Mouse (Mus musculus): ENCODE measurements at regions not wholly inside any gene's neighbourhood (a gene's known extent, or its start where the extent isn't known, plus 50 kb on each side); places are given as distances from the start of the nearest gene placed in this dataset.
A peak's percentile ranks its signal among the peaks of the same experiment; 100 is the strongest.

DNA sequence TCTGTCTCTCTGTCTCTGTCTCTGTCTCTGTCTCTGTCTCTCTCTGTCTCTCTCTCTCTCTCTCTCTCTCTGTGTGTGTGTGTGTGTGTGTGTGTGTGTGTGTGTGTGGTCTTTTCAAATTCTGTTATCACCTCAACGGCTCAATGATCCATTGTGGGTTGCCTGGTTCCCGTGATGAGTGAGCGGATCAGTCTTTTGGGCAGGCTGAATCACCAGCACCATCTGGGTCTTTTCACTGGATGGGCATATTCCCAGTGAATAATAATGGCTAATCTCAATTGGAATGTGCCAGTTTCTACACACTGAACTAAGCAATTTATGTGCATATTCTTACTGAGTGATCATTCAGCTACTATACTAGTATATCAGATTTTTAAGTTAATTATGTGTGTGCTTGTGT is 216.4 kb downstream of the Lmx1a start:
- ATAC-seq (replicated peaks; ENCODE audit: low FRiP score) (no peak), DNase-seq (ENCODE audit: low spot score) (no peak)
- H3K4me1 ChIP-seq (replicated peaks; ENCODE audit: control insufficient read depth, insufficient read depth, low read length) = no peaks in the 10 kb centered on the region
- H3K27me3 ChIP-seq (ENCODE audit: control insufficient read depth, insufficient read depth, low read length) = no peaks in the 10 kb centered on the region
- no peak overlapping the region for H3K4me3 ChIP-seq (ENCODE audit: low read depth, low read length)
- H3K9ac ChIP-seq (ENCODE audit: low read length) = no peak overlapping the region
- H3K27ac ChIP-seq (ENCODE audit: low read depth, low read length) = no peak overlapping the region
- WGBS = 68% methylated on average over 3 of the region's 3 CpGs
- H3K9me3 ChIP-seq (ENCODE audit: control insufficient read depth, low read length) = no peaks in the 10 kb centered on the region
- H3K36me3 ChIP-seq (ENCODE audit: control insufficient read depth, insufficient read depth, low read length) = no peaks in the 10 kb centered on the region
- no peak overlapping the region for H3K4me2 ChIP-seq (ENCODE audit: low read depth, low read length, severe bottlenecking)

DNA sequence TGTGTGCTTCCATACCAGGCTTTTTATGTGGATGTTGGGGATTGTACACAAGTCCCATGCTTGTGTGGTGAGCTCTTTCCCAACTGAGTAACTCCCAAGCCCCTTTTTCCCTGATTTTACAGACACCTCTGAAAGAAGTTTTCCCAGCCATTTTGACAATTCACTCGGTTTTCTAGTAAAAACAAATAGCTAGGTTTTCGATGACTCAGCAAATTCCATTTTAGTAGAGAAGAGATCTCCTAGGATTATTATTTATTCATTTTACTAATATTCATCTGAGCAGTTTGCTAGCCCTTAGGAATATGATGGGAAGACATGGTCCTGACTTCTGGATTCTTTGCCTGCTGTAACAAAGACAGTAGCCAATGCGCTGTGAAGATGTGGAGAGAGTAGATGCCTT is 223.0 kb downstream of the Lmx1a start:
- no peaks in the 10 kb centered on the region for H3K9me3 ChIP-seq (ENCODE audit: control insufficient read depth, low read length)
- H3K4me1 ChIP-seq (replicated peaks; ENCODE audit: control insufficient read depth, insufficient read depth, low read length) = no peaks in the 10 kb centered on the region
- H3K4me3 ChIP-seq (ENCODE audit: low read depth, low read length) = no peak overlapping the region
- H3K9ac ChIP-seq (ENCODE audit: low read length) = no peak overlapping the region
- H3K27me3 ChIP-seq (ENCODE audit: control insufficient read depth, insufficient read depth, low read length) = no peaks in the 10 kb centered on the region
- H3K36me3 ChIP-seq (ENCODE audit: control insufficient read depth, insufficient read depth, low read length) = no peaks in the 10 kb centered on the region
- DNase-seq (ENCODE audit: low spot score) = no peak
- 85% methylated on average over 3 of the region's 3 CpGs for WGBS
- no peak overlapping the region for H3K27ac ChIP-seq (ENCODE audit: low read depth, low read length)
- no peak for ATAC-seq (replicated peaks; ENCODE audit: low FRiP score)
- H3K4me2 ChIP-seq (ENCODE audit: low read depth, low read length, severe bottlenecking) = no peak overlapping the region

DNA sequence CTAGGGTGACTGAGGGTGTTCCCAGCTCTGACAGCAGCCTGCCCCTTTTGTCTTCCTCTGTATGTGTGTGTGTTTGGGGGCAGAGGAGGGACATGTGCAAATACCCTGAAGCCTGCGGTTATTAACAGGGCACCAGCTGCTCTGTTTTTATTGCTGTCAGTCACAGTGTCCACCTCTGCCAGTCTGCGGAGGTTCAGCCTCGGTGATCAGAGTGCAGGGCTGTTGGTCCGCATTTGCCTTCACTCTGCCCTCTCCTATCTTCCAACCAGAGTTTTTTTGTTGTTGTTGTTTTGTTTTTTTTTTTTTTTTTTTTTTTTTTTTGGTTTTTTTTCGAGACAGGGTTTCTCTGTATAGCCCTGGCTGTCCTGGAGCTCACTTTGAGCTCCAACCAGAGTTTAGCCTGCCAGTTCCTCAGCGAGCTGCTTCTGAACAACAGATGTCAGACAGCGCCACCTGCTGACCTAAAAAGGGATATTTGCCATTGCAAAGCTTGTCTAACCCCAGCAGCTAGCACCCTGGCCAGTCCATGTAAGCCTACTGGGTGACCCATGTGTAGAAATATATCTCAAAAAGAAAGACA is 226.0 kb downstream of the Lmx1a start:
- 35% methylated on average over 7 of the region's 7 CpGs for WGBS
- H3K27ac ChIP-seq (ENCODE audit: low read depth, low read length) = no peak overlapping the region
- no peaks in the 10 kb centered on the region for H3K9me3 ChIP-seq (ENCODE audit: control insufficient read depth, low read length)

DNA sequence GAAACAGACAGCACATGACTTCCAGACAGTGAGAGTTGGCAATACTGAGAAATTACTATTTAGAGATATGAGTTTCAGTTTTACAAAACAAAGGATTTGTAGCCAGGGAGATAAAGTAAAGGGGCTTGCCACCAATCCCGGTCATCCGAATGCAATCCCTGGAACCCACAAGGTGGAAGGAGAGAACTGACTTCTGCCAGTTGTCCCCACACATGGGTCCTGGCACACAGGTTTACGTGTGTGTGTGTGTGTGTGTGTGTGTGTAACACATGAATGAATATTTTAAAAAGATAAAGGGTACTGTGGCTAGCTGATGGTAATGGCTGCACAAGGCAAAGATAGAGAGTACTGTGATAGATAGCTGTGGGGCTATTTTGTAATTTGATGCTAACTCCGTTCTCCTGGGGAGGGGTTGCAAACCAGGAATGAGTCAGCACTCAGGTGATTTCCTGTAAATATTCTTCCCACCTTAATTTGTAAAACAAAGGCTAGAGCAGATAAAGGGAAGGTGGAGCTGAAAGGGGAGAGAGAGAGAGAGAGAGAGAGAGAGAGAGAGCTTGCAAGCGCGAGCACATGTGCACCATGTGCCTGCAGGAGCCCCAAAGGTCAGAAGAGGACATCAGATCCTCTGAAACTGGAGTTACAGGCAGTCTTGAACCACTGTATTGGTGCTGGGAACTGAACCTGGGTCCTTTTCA is 226.7 kb downstream of the Lmx1a start:
- no peak for ATAC-seq (replicated peaks; ENCODE audit: low FRiP score)
- Histone ChIP-seq H3K9ac (ENCODE audit: low read length) (no peak overlapping the region), H3K27ac (ENCODE audit: low read depth, low read length) (no peak overlapping the region), H3K36me3 (ENCODE audit: control insufficient read depth, insufficient read depth, low read length) (no peaks in the 10 kb centered on the region), H3K9me3 (ENCODE audit: control insufficient read depth, low read length) (no peaks in the 10 kb centered on the region), H3K27me3 (ENCODE audit: control insufficient read depth, insufficient read depth, low read length) (no peaks in the 10 kb centered on the region), H3K4me3 (ENCODE audit: low read depth, low read length) (no peak overlapping the region), H3K4me1 (replicated peaks; ENCODE audit: control insufficient read depth, insufficient read depth, low read length) (no peaks in the 10 kb centered on the region), H3K4me2 (ENCODE audit: low read depth, low read length, severe bottlenecking) (no peak overlapping the region)
- DNase-seq (ENCODE audit: low spot score) = no peak
- 62% methylated on average over 6 of the region's 6 CpGs for WGBS

More for the DNA sequence above, 226.0 kb downstream of the Lmx1a start:
- DNase-seq (ENCODE audit: low spot score) = peak; percentile 90
- no peaks in the 10 kb centered on the region for H3K27me3 ChIP-seq (ENCODE audit: control insufficient read depth, insufficient read depth, low read length)
- no peak overlapping the region for H3K4me2 ChIP-seq (ENCODE audit: low read depth, low read length, severe bottlenecking)
- no peak overlapping the region for H3K4me3 ChIP-seq (ENCODE audit: low read depth, low read length)
- H3K36me3 ChIP-seq (ENCODE audit: control insufficient read depth, insufficient read depth, low read length) = no peaks in the 10 kb centered on the region
- ATAC-seq (replicated peaks; ENCODE audit: low FRiP score) = peak; percentile 77
- no peak overlapping the region for H3K9ac ChIP-seq (ENCODE audit: low read length)
- no peaks in the 10 kb centered on the region for H3K4me1 ChIP-seq (replicated peaks; ENCODE audit: control insufficient read depth, insufficient read depth, low read length)

DNA sequence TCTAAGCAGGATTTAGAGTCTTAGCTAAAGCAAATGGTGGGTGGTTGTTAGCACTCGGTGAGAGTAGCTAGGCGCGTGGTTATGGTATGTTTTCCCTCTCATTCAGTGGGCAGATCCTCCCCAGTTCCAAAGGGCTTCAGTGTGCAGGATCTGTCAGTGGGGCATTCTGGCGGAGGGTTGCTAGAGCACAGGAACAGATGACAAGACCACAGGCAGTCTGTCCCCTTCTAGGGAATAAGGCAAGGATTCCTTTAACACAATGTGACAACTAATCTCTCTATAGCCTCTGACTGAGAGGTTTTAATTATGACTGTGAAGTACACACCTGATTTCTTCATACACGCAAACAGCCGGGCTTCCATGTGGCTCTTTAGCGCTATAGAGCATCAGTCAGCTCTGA is 233.9 kb downstream of the Lmx1a start:
- H3K9me3 ChIP-seq (ENCODE audit: control insufficient read depth, low read length) = no peaks in the 10 kb centered on the region

DNA sequence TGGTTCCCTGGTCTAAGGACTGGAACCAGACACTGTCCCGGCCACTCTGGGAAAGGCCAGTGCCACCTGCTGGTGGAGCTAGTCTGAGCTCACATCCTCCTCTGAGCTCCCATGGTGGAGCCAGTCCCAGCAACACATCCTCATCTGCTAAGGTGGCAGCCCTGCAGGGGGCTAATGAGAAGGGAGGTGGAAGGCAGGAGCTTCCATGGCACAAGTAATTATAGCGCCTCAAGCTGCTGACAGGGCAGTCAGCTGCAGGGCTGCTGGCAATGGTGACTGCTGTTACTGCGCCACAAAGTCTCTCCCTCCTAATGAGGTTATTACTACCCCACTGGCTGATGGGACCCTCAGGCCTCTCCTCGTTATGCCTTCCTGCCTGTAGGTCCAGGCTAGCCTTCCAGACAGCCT is 239.0 kb downstream of the Lmx1a start:
- Histone ChIP-seq H3K27ac (ENCODE audit: low read depth, low read length) (no peak overlapping the region; the same call in 1 of the 2 replicates), H3K9me3 (ENCODE audit: control insufficient read depth, low read length) (no peaks in the 10 kb centered on the region), H3K27me3 (ENCODE audit: control insufficient read depth, insufficient read depth, low read length) (0 out of 2 replicates have a peak, but pooled peaks cover 2% of the 10 kb centered on the region), H3K4me3 (ENCODE audit: low read depth, low read length) (no peak overlapping the region), H3K9ac (ENCODE audit: low read length) (no peak overlapping the region), H3K4me2 (ENCODE audit: low read depth, low read length, severe bottlenecking) (no peak overlapping the region), H3K4me1 (replicated peaks; ENCODE audit: control insufficient read depth, insufficient read depth, low read length) (0 out of 2 replicates have a peak, but pooled peaks cover 3% of the 10 kb centered on the region), H3K36me3 (ENCODE audit: control insufficient read depth, insufficient read depth, low read length) (no peaks in the 10 kb centered on the region)
- ATAC-seq (replicated peaks; ENCODE audit: low FRiP score) (peak; percentile 45), DNase-seq (ENCODE audit: low spot score) (peak; percentile 66)
- 23% methylated on average over 4 of the region's 4 CpGs for WGBS

More for the DNA sequence above, 233.9 kb downstream of the Lmx1a start:
- Histone ChIP-seq H3K4me2 (ENCODE audit: low read depth, low read length, severe bottlenecking) (no peak overlapping the region), H3K4me1 (replicated peaks; ENCODE audit: control insufficient read depth, insufficient read depth, low read length) (no peaks in the 10 kb centered on the region), H3K36me3 (ENCODE audit: control insufficient read depth, insufficient read depth, low read length) (no peaks in the 10 kb centered on the region), H3K27ac (ENCODE audit: low read depth, low read length) (no peak overlapping the region), H3K4me3 (ENCODE audit: low read depth, low read length) (no peak overlapping the region), H3K27me3 (ENCODE audit: control insufficient read depth, insufficient read depth, low read length) (no peaks in the 10 kb centered on the region), H3K9ac (ENCODE audit: low read length) (no peak overlapping the region)
- DNase-seq (ENCODE audit: low spot score) (no peak), ATAC-seq (replicated peaks; ENCODE audit: low FRiP score) (no peak)
- WGBS = 91% methylated on average over 7 of the region's 7 CpGs

DNA sequence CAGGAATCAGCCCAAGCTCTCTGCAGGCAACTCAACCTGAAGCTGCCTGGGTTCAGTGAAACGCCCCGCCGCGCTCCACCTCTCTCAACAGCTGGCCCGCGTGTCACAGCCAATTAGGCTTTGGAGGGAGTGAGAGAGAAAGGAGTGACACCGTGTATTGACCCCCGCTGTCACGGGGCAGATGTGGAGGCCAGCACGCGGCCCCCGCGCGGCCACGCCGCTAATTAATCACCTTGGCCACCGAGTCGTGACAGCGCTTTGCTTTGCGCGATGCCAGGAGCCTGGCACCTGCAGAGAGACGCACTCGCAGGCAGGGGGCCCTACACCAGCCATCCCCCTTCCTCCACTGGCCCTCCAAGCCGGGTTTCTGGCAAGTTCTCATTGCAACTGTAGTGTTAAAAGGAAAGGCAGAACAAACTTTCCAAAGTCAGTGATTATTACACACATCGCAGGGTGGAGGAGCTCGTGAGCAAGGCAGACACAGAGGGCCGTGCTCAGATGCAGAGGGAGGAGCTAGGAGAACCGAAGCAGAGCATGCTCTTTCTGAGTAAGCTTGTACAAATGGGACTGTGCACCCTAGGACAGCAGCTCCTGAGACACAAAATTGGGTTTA is 240.8 kb downstream of the Lmx1a start:
- peak overlapping the region; percentile 30 for H3K9ac ChIP-seq (ENCODE audit: low read length)
- H3K4me3 ChIP-seq (ENCODE audit: low read depth, low read length) = peak overlapping the region; percentile 25
- peak overlapping the region; percentile 76 for H3K4me2 ChIP-seq (ENCODE audit: low read depth, low read length, severe bottlenecking)
- 1% methylated on average over 28 of the region's 28 CpGs for WGBS
- DNase-seq (ENCODE audit: low spot score) (peak; percentile 76), ATAC-seq (replicated peaks; ENCODE audit: low FRiP score) (peak; percentile 62)
- no peaks in the 10 kb centered on the region for H3K36me3 ChIP-seq (ENCODE audit: control insufficient read depth, insufficient read depth, low read length)
- H3K27me3 ChIP-seq (ENCODE audit: control insufficient read depth, insufficient read depth, low read length) = 0 out of 2 replicates have a peak, but pooled peaks cover 2% of the 10 kb centered on the region
- H3K4me1 ChIP-seq (replicated peaks; ENCODE audit: control insufficient read depth, insufficient read depth, low read length) = 0 out of 2 replicates have a peak, but pooled peaks cover 3% of the 10 kb centered on the region
- no peaks in the 10 kb centered on the region for H3K9me3 ChIP-seq (ENCODE audit: control insufficient read depth, low read length)
- H3K27ac ChIP-seq (ENCODE audit: low read depth, low read length) = no peak overlapping the region

DNA sequence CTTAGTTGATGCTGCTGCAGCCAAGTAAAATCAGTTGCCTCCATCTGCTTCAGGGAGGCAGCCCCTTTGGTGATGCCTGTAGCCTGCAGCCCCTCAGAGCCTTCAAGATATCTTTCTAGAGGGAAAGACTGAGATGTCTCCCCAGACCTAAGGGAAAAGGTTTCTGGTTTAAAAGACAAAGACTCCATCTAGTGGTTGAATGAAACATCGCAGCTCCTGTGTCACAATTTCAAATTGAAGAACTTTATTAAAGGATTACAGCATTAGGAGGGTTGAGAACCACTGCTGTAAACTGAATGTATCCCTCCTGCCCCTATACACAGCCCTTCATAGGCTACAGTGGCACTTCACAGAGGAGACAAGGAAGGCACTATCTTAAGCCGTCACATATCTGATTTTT is 243.1 kb downstream of the Lmx1a start:
- Histone ChIP-seq H3K4me1 (replicated peaks; ENCODE audit: control insufficient read depth, insufficient read depth, low read length) (0 out of 2 replicates have a peak, but pooled peaks cover 3% of the 10 kb centered on the region), H3K9me3 (ENCODE audit: control insufficient read depth, low read length) (no peaks in the 10 kb centered on the region), H3K27me3 (ENCODE audit: control insufficient read depth, insufficient read depth, low read length) (0 out of 2 replicates have a peak, but pooled peaks cover 2% of the 10 kb centered on the region), H3K9ac (ENCODE audit: low read length) (no peak overlapping the region), H3K4me2 (ENCODE audit: low read depth, low read length, severe bottlenecking) (no peak overlapping the region), H3K36me3 (ENCODE audit: control insufficient read depth, insufficient read depth, low read length) (no peaks in the 10 kb centered on the region), H3K27ac (ENCODE audit: low read depth, low read length) (no peak overlapping the region), H3K4me3 (ENCODE audit: low read depth, low read length) (no peak overlapping the region)
- ATAC-seq (replicated peaks; ENCODE audit: low FRiP score) = no peak
- no peak for DNase-seq (ENCODE audit: low spot score)
- 43% methylated on average over 2 of the region's 2 CpGs for WGBS

All from forebrain, embryonic 11.5 days (tissue).